Mouse (Mus musculus): Measurements from ENCODE around the gene Haao.

The Haao gene

GRCm38 (mm10) chr17:83847815-83848214 is at the start of gene Haao:
Haao (minus strand) TSS chr17:83847963.
- DNase-seq, result peak; percentile 79 to 82

DNA sequence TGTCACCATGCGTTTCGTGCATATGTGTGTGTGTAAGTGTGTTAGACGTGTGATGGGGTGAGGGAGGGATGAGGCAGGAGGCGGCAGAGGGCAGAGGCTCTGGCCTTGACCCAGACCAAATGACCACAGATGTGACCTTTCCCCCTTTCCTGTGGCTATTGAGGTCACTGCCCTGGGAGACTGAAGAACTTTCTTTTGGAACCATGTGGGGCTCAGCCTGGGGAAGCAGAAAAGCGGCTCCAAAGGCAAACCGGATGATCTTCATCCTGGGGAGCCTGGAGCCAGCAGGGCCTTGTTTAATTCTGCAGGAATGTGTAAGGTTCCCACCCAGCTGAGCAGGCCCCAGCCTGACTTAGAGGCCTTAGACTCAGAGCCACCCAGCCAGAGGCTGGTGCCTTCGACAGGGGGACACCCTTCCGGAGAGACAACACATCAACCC is 49.6 kb upstream of the Haao start:
- DNase-seq, result no peak

DNA sequence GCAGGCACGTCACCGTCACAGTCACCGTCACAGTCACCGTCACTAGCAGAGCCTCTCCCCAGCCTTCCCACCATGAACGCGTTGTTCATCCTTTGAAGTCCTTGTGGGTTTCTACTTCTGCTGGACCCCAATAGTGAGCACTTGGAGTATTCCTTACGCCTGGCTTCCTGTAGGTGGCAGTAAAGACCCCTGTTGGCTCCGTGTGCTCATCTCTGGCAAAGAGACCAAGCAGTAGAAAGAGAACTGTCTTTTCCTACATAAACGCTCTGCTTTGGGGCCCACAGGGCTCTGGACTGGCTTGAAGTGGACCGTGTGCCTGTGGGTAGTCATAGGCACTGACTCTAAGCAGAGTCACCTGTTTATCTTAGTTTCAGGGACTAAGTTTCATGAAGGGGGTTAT is 49.0 kb upstream of the Haao start:
- peak; percentile 37 to 41 for DNase-seq

GRCm38 (mm10) chr17:83895321-83895770 is 47.6 kb upstream of the Haao start:
- no peak for DNase-seq

GRCm38 (mm10) chr17:83893134-83893533 is 45.4 kb upstream of the Haao start:
- no peak for DNase-seq

DNA sequence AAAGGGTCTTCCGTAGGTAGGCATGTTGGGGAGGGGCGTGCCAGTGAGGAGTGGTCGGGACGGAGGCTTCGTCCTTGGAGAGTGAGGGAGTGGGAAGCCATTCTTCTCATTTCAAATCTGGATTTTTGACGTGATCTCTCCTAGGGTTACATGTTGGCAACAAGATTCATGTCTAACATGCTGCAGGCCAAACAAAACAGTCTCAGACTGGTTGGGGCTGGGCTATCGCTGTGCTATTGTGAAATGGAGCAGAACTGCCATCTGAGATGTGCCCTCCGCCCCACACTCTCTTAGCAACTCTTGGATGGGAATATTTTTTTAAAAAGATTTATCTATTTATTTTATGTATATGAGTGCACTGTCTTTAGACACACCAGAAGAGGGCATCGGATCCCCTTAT is 44.1 kb upstream of the Haao start:
- no peak for DNase-seq

DNA sequence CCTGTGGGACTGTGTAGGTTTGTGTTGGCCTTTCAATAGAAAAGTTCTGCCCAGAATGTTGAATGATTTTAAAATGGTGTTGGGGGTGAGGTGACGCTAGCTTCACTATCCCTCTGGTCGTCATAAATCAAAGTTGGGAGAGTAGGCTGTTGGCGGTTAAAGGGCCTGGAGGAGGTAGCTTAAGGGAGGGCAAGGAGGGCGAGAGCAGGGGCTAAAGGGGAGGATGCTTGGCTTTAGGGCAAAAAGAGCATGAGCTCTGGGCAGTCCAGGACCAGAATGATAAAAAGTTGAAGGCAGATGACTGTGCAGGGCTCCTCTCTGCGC is 42.6 kb upstream of the Haao start:
- no peak for DNase-seq

GRCm38 (mm10) chr17:83889691-83890372 is 42.1 kb upstream of the Haao start:
- no peak for DNase-seq

- DNase-seq, result no peak
These were observed 41.5 kb upstream of the Haao start for GRCm38 (mm10) chr17:83889329-83889690.

GRCm38 (mm10) chr17:83887241-83887640 is 39.5 kb upstream of the Haao start:
- DNase-seq, result no peak

DNA sequence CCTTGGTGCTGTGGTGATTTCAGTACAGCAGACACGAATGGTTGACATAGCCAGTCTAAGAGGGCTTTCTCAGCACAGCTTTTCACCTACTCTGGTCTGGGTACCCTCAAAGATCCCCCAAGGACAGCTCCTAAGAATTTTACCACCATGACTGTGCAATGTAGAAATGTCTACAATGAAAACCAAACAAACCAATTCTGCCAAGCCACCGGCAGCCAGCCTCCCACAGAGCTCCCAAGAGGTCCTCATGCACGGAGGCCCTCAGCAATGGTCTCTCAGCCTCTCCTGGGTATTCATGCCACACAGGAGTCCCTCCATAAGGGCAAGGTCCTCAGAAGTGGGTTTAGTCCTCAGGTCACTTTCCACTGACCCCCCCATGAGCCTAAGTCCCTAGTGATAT is 38.6 kb upstream of the Haao start:
- no peak for DNase-seq

- DNase-seq, result no peak
These were observed 38.0 kb upstream of the Haao start for GRCm38 (mm10) chr17:83885750-83886149.

DNA sequence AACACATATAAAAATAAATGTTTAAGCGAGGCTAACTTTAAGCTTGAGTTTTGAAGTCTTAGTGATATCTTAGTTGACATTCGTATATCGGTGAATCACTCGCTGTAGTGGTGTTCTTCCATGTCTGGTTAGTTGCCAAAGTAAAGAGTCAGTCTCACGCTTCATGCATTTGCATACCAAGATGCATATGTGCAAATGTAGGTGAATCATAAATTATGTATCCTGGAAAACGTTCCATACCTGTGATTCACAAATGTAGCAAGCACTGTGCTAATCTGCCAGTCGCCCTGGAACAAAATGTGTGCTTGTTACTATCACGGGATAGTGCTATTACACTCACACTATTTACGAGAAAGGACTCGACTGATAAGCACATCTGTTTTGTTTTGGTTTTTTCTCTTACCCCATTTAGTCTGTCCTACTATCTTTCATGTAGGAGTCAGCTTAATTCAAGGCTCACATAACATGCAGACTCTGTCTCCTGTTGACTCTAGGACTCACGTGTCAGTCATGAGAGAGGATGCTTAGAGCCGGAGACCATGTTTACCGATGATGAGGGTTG is 37.3 kb upstream of the Haao start:
- DNase-seq, result no peak

- DNase-seq, result no peak
These were observed 35.0 kb upstream of the Haao start for GRCm38 (mm10) chr17:83882788-83883187.

DNA sequence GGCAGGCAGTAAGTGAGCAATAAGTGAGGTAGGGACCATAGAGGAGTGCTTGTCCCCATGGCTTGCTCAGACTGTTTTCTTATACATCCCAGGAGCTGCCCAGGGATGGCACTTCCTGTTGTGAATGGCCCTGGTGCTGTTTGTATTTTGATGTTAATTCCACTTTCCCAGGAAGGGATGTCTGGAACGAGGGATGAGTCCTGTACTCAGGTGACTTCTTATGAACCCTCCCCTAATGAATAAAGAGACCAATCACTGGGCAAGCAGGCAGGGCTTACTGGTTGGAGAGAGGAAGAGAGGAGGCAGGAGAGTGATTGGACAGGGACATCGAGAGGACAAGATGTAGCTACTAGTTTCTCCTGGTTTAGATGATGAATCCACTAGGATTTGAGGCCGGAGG is 33.3 kb upstream of the Haao start:
- DNase-seq, result no peak

GRCm38 (mm10) chr17:83880174-83880710 is 32.5 kb upstream of the Haao start:
- no peak for DNase-seq

DNA sequence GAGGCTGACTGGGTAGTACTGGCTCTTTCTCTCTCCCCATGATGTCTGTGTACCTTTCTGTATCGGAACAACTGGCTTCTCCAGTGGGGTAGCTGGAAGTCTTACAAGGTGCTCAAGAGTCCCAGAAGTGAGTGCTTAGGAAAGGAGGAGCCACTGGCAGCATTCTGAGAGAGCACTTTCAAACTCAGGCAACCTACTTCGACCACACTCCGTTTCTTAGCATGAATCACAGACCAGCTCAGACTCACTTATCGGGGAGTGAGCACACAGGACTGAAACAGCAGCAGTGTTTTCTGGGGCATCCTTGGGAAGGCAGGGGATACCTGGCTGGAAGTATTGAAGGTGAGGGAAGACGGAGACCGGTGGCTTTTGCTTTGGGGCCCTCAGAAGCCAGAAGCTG is 31.9 kb upstream of the Haao start:
- DNase-seq, result no peak

- no peak for DNase-seq
These were observed 26.8 kb upstream of the Haao start for GRCm38 (mm10) chr17:83874610-83875009.

GRCm38 (mm10) chr17:83873363-83874141 is 25.8 kb upstream of the Haao start:
- no peak for DNase-seq

GRCm38 (mm10) chr17:83872806-83873348 is 25.1 kb upstream of the Haao start:
- peak; percentile 88 to 89 for DNase-seq

- peak; percentile 45 to 54 for DNase-seq
These were observed 23.6 kb upstream of the Haao start for GRCm38 (mm10) chr17:83871354-83871753.

DNA sequence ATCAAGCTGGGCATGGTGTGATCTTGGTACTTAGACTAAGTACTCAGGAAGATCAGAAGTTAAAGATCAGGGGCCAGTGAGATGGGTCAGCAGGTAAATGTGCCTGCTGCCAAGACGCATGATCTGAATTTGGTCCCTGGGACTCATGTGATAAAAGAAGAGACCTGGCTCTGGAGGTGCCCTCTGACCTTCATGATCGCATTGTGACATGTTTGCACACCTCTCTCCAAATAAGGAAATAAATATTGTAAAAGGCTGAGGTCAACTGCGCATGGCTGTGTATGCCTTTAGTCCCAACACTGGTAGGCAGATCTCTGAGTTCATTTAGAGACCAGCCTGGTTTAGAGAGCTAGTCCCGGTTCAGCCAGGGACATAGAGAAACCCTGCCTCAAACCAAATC is 22.6 kb upstream of the Haao start:
- DNase-seq, result no peak

DNA sequence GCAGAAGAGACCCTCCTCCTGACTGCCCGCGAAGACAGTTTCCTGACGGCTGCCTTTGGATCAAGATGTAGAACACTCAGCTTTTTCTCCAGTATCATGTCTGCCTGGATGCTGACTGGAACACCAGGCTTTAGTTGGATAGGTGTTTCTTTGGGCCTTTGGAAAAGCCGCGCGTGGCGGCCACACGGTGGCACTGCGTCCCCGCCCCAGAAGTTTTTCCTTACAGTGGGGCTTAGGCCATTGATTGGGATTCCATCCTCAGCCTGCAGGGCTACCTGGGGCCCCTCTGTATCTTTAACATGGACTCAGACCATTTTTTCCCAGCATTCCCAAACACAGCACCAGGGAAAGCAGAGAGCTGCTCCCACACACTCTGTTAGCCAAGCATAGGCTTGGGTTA is 18.8 kb upstream of the Haao start:
- DNase-seq, result no peak

DNA sequence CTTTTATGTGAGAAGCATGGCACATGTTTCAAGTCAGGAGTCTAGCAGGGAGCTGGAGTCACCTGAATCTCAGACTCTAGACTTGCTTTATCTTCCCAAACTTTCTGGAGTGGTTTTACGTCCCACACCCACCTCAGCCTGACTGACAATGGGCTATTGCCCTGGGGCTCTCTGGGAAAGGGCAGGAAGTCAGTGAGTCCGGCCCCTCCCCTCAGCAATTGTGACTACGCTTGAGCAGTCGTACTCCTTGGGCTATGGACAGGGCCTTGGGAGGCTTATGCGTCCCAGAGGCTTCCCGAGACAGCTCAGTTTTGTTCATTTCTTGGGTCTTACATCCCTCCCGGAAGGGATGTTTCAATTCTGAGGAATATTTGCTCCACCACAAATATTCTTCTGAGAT is 17.6 kb upstream of the Haao start:
- DNase-seq, result no peak

All from B cell, adult 2 months (primary cell).